Mouse (Mus musculus) hindbrain, embryonic 11.5 days (tissue): Measurements from ENCODE around the gene Spata2. TPM values are rescaled to one million over a fixed set of nuclear protein-coding genes. Genes with fewer than 3 reads are reported as not detected.

ENCODE experiments used
- ATAC-seq: fragments of 200-750 bp; cut with Nextera tagmentation; 2 replicates; pipeline ENCODE4 v1.8.0; 2017; ENCODE audit warnings: mild to moderate bottlenecking, moderate TSS enrichment, moderate library complexity; ENCODE audit not compliant: low FRiP score
- DNase-seq: peaks from one replicate; pipeline ENCODE4 v3.0.0-alpha.2; 2015; ENCODE audit warnings: low spot score
- H3K27ac ChIP-seq: fragments of 300-500 bp; sonication (generic); 2 replicates; pipeline ENCODE4 v1.5.1; 2014; ENCODE audit warnings: mild to moderate bottlenecking, low read depth, low read length
- H3K27me3 ChIP-seq: fragments of 300-500 bp; sonication (generic); 2 replicates; pipeline ENCODE4 v1.6.1; 2014; ENCODE audit warnings: mild to moderate bottlenecking, low read length, moderate library complexity, mixed read lengths; ENCODE audit not compliant: control insufficient read depth, insufficient read depth
- H3K36me3 ChIP-seq: fragments of 300-500 bp; sonication (generic); 2 replicates; pipeline ENCODE4 v1.6.1; 2014; ENCODE audit warnings: mild to moderate bottlenecking, low read length, moderate library complexity, mixed read lengths; ENCODE audit not compliant: control insufficient read depth, insufficient read depth
- H3K4me1 ChIP-seq: fragments of 300-500 bp; sonication (generic); replicated peaks from 2 replicates; pipeline ENCODE4 v1.6.1; 2014; ENCODE audit warnings: low read length, mixed read lengths; ENCODE audit not compliant: control insufficient read depth, insufficient read depth
- H3K4me2 ChIP-seq: fragments of 300-500 bp; sonication (generic); replicated peaks from 2 replicates; pipeline ENCODE4 v1.6.1; 2014; ENCODE audit warnings: mild to moderate bottlenecking, low read depth, low read length
- H3K4me3 ChIP-seq: fragments of 300-500 bp; sonication (generic); 2 replicates; pipeline ENCODE4 v1.5.1; 2014; ENCODE audit warnings: low read depth, low read length
- H3K9ac ChIP-seq: fragments of 300-500 bp; sonication (generic); 2 replicates; pipeline ENCODE4 v1.6.1; 2014; ENCODE audit warnings: low read depth, low read length
- H3K9me3 ChIP-seq: fragments of 300-500 bp; sonication (generic); 2 replicates; pipeline ENCODE4 v1.6.1; 2016; ENCODE audit warnings: low read length; ENCODE audit not compliant: control insufficient read depth
- WGBS: fragments of 180-500 bp; shearing (Covaris S2); extraction: QIAGEN DNeasy Blood & Tissue Kit; methylation state at CpG from one replicate; pipeline ENCODE4 v1.1.7; 2014; 5-methylcytosine and 5-hydroxymethylcytosine counted together
- polyA plus RNA-seq: library from polyadenylated mRNA; unstranded; fragments of >200 nt; fragmentation: Nextera tagmentation; extraction: Ambion mirVana; gene quantifications from 2 replicates; pipeline ENCODE4 v1.2.1, GENCODE M21; 2014

The Spata2 gene
- polyA plus RNA-seq, 1 experiment from 2014 or later = 13.5 TPM

DNA sequence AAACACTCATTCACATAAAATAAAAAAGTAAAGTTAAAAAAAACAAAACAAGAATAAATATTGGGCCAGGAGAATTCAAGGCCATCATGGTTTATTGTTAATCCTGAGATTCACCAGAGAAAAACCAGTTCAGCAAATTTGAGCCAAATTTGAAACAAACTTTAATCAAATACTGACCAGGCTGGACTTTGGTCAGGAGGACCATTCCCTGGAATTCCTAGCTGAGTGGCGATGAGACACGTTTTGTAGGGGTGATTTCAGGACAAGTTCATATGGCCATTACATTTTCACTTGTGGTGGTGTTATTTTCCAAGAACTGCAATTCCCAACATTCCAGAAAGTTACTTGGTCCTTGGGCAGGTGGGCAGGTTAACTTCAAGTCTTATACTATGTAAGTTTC is 57.1 kb downstream of the Spata2 start:
- 94% methylated on average over 2 of the region's 2 CpGs for WGBS

GRCm38 (mm10) chr2:167434570-167434969 is 58.1 kb downstream of the Spata2 start:
- Histone ChIP-seq H3K4me1 (no peaks in the 10 kb centered on the region), H3K27me3 (no peaks in the 10 kb centered on the region), H3K4me3 (no peak overlapping the region), H3K36me3 (no peaks in the 10 kb centered on the region), H3K9ac (no peak overlapping the region), H3K27ac (no peak overlapping the region), H3K4me2 (no peak overlapping the region), H3K9me3 (no peaks in the 10 kb centered on the region)
- no peak for ATAC-seq
- DNase-seq = no peak
- WGBS = 94% methylated on average over 6 of the region's 6 CpGs

More for the DNA sequence above, 57.1 kb downstream of the Spata2 start:
- Histone ChIP-seq H3K27me3 (no peaks in the 10 kb centered on the region), H3K27ac (no peak overlapping the region), H3K4me2 (no peak overlapping the region), H3K4me1 (no peaks in the 10 kb centered on the region), H3K36me3 (no peaks in the 10 kb centered on the region), H3K4me3 (no peak overlapping the region), H3K9me3 (no peaks in the 10 kb centered on the region), H3K9ac (no peak overlapping the region)
- ATAC-seq (no peak), DNase-seq (no peak)

- no peaks in the 10 kb centered on the region for H3K4me1 ChIP-seq
- H3K36me3 ChIP-seq = peaks cover 4% of the 10 kb centered on the region
- no peak for DNase-seq
- WGBS = 75% methylated on average over 7 of the region's 7 CpGs
- no peak for ATAC-seq
- H3K27me3 ChIP-seq = no peaks in the 10 kb centered on the region
- H3K27ac ChIP-seq = no peak overlapping the region
- no peak overlapping the region for H3K4me2 ChIP-seq
- no peak overlapping the region for H3K9ac ChIP-seq
- no peaks in the 10 kb centered on the region for H3K9me3 ChIP-seq
- H3K4me3 ChIP-seq = no peak overlapping the region
Observed at GRCm38 (mm10) chr2:167431418-167431776, 61.3 kb downstream of the Spata2 start.

Other genes starting within 250 kb of the Spata2 start
- 15.3 and 19.2 TPM in 2 replicates for gene B4galt5, start 143.7 kb downstream of the Spata2 start, polyA plus RNA-seq
- 15.7 and 21.8 TPM in 2 replicates for gene Slc9a8, start 71.2 kb downstream of the Spata2 start, polyA plus RNA-seq
- gene Rnf114, start 242 bp downstream of the Spata2 start, polyA plus RNA-seq = 120 and 140 TPM in 2 replicates
- gene Snai1, start 45.3 kb upstream of the Spata2 start, polyA plus RNA-seq = 27.6 and 29.5 TPM in 2 replicates
- 237 and 257 TPM in 2 replicates for gene Ube2v1, start 139.2 kb upstream of the Spata2 start, polyA plus RNA-seq
- gene Gm20431, start 168.6 kb upstream of the Spata2 start, polyA plus RNA-seq = 4.0 and 8.4 TPM in 2 replicates
- 1.5 and 3.1 TPM in 2 replicates for gene Cebpb, start 196.0 kb upstream of the Spata2 start, polyA plus RNA-seq
- 27.5 and 34.0 TPM in 2 replicates for gene Tmem189, start 196.9 kb upstream of the Spata2 start, polyA plus RNA-seq